Mouse (Mus musculus) G1E (cell line): ENCODE data around the gene Usp3. TPM values are rescaled to one million over a fixed set of nuclear protein-coding genes. Genes with fewer than 3 reads are reported as not detected.

ENCODE experiments used
- ATAC-seq: 2 replicates; pipeline ENCODE4 v1.8.0; 2016; ENCODE audit warnings: mild to moderate bottlenecking; ENCODE audit not compliant: insufficient number of reproducible peaks, poor library complexity, low FRiP score, severe bottlenecking; ENCODE audit errors: extremely low read depth
- DNase-seq: peaks from one replicate; pipeline ENCODE4 v3.0.0; 2012; ENCODE audit warnings: low spot score
- H3K27me3 ChIP-seq: 2 replicates; pipeline ENCODE4 v1.6.1; 2012; ENCODE audit warnings: mild to moderate bottlenecking, low read length, inconsistent platforms; ENCODE audit not compliant: insufficient read depth
- H3K36me3 ChIP-seq: replicated peaks from 2 replicates; pipeline ENCODE3; 2012; ENCODE audit warnings: mild to moderate bottlenecking, inconsistent platforms
- H3K4me1 ChIP-seq: 2 replicates; pipeline ENCODE4 v1.6.1; 2012; ENCODE audit warnings: low read depth, low read length, inconsistent platforms, mixed read lengths; ENCODE audit not compliant: insufficient read depth
- H3K4me3 ChIP-seq: 2 replicates; pipeline ENCODE4 v1.5.1; 2012; ENCODE audit warnings: low read depth, mild to moderate bottlenecking, inconsistent platforms, low read length, moderate library complexity, mixed read lengths
- H3K9me3 ChIP-seq: replicated peaks from 2 replicates; pipeline ENCODE4 v1.6.1; 2012; ENCODE audit warnings: inconsistent platforms
- CTCF ChIP-seq: IDR thresholded peaks from 2 replicates; pipeline ENCODE4 v1.5.1; 2012; ENCODE audit warnings: low read depth, low read length, inconsistent platforms, mixed read lengths
- GATA1 ChIP-seq: IDR thresholded peaks from 2 replicates; pipeline ENCODE4 v1.6.1; 2012; ENCODE audit warnings: borderline replicate concordance, low read length, inconsistent platforms, mixed read lengths
- GATA2 ChIP-seq: IDR thresholded peaks from 2 replicates; pipeline ENCODE4 v1.6.1; 2012; ENCODE audit warnings: low read depth, low read length, inconsistent platforms, borderline replicate concordance
- POLR2AphosphoS5 ChIP-seq: IDR thresholded peaks from 2 replicates; pipeline ENCODE4 v1.6.1; 2012; ENCODE audit warnings: low read depth, low read length, inconsistent platforms; ENCODE audit not compliant: insufficient replicate concordance
- TAL1 ChIP-seq: conservative IDR thresholded peaks from 2 replicates; pipeline ENCODE4 v1.6.1; 2012; ENCODE audit warnings: low read depth, low read length, inconsistent platforms, mixed read lengths
- polyA plus RNA-seq: library from polyadenylated mRNA; stranded (reverse); fragments of >175 nt; gene quantifications from 2 replicates; pipeline ENCODE4 v1.2.3, GENCODE M21; 2012
- total RNA-seq, 2 experiments: library from RNA; stranded (forward) in 1 of 2; stranded (reverse) in 1 of 2; fragments of 200-1000 nt in 1 of 2; fragments of >200 nt in 1 of 2; fragmentation: Nextera tagmentation in 1 of 2; gene quantifications; 2 replicates each; pipeline ENCODE4 v1.2.3; 2014 to 2017

Gene Usp3
- total and polyA plus RNA-seq, 3 experiments = 12.8 to 73.9 (median 35.5) TPM

DNA sequence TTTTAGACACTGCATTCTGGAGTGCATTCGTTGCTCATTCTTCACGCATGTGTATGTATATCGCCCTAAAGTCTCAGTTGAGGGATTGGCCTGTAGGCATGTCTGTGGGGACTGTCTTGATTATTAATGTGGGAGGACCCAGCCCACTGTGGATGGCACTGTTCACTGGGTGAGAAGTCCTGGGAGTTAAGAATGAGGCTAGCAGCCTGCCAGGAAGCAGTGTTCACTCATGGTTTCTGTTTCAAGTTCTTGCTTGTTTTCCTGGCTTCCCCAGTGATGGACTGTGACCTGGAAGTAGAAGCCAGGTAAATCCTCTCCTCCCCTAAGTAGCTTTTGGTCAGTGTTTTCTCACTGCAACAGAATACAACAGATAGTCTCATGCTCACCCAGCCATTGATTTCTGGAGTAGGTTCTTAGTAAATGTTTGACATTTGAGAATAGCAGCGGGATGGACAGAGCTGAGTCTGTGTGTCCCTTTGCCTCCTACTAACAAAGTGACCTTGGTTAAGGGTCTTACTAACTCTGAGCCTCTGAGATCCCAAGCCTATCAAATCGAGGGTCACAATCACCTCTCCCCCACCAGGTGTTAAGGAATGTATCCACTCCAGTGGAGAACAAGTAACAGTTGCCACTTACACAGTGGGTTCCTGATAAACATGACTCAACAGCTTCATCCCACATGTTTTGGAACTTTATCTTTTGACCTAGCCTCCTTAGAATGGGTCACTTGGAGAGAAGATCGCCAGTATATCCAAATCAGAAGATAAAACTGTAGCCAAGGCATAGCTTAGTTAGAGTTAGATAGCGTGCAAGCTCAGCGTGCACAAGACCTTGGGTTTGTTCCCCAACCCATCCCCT is 11.6 kb upstream of the Usp3 start:
- no peak for ATAC-seq

DNA sequence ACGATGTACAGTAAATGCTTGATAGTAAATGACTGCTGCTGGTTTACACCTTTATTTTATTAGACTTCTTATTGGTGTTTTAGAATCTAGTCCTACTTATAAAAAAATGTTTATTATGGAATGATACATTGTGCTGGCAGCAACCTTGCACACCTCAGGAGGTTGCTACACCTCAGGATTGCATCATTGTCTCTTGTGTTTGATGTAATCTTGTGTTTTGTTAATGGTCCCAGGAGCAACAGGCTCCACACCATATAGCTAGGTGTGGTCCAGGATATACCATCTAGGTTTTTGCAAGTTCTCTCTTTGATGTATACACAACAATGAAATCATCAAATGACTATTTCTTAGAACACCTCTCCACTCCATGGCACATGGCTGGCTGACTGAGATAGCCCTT is 11.0 kb upstream of the Usp3 start:
- no peaks in the 10 kb centered on the region for H3K9me3 ChIP-seq
- no peak for TF ChIP-seq GATA1
- TF ChIP-seq CTCF = no peak
- no peak for TF ChIP-seq GATA2
- DNase-seq (no peak), ATAC-seq (no peak)
- no peaks in the 10 kb centered on the region for H3K36me3 ChIP-seq
- peaks cover 27% of the 10 kb centered on the region for H3K27me3 ChIP-seq
- no peak overlapping the region for H3K4me3 ChIP-seq
- H3K4me1 ChIP-seq = peaks cover 24% of the 10 kb centered on the region

More for the DNA sequence above, 11.6 kb upstream of the Usp3 start:
- H3K4me3 ChIP-seq = no peak overlapping the region
- H3K9me3 ChIP-seq = no peaks in the 10 kb centered on the region
- no peak for DNase-seq
- H3K27me3 ChIP-seq = peaks cover 27% of the 10 kb centered on the region
- H3K36me3 ChIP-seq = no peaks in the 10 kb centered on the region
- H3K4me1 ChIP-seq = peaks cover 23% of the 10 kb centered on the region
- no peak for TF ChIP-seq CTCF
- no peak for TF ChIP-seq GATA2
- no peak for TF ChIP-seq TAL1
- TF ChIP-seq POLR2AphosphoS5 = no peak
- no peak for TF ChIP-seq GATA1

DNA sequence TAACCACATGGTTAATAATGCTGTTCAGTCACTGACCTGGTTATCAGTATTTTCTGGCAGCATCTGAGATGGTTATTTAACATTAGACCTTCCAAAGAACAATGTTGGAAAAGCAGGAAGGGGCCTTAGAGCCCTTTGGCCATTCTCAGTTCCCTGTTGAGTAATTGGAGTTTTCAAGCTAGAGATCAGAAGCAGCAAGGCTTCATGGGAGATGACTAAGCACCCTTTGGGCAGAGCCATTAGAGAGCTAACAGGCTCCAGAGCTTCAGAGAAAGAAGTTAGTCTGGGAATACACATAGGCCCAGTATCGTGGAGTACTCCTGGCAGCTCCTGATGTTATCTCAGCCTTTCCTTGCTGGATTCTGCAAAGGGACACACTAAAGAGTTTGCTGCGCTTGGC is 8.1 kb upstream of the Usp3 start:
- ATAC-seq (no peak), DNase-seq (no peak)
- Histone ChIP-seq H3K27me3 (peaks cover 17% of the 10 kb centered on the region), H3K4me3 (no peak overlapping the region), H3K4me1 (peaks cover 27% of the 10 kb centered on the region), H3K36me3 (no peaks in the 10 kb centered on the region), H3K9me3 (no peaks in the 10 kb centered on the region)
- TF ChIP-seq TAL1 (no peak), CTCF (no peak), GATA2 (no peak), POLR2AphosphoS5 (no peak), GATA1 (no peak)

DNA sequence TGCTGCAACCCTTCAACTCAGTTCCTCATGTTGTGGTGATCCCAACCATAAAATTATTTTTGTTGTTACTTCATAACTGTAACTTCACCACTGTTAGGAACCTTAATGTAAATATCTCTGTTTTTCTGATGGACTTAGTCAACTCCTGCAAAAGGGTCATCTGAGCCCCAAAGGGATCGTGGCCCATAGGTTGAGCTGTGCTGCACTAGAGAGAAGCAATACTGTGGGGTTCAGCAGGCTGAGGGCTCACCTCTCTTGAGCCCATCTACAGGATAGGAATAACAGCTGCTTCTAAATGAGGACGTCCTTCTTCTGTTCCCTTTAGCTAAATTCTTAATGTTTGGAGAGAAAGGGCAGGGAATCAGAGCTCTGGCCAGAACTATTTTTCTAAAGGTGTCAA is 7.6 kb upstream of the Usp3 start:
- Histone ChIP-seq H3K36me3 (no peaks in the 10 kb centered on the region), H3K27me3 (peaks cover 15% of the 10 kb centered on the region), H3K4me3 (no peak overlapping the region), H3K9me3 (no peaks in the 10 kb centered on the region), H3K4me1 (peaks cover 27% of the 10 kb centered on the region)
- ATAC-seq = no peak
- TF ChIP-seq GATA2 (no peak), GATA1 (no peak), CTCF (no peak), TAL1 (no peak), POLR2AphosphoS5 (no peak)
- no peak for DNase-seq

DNA sequence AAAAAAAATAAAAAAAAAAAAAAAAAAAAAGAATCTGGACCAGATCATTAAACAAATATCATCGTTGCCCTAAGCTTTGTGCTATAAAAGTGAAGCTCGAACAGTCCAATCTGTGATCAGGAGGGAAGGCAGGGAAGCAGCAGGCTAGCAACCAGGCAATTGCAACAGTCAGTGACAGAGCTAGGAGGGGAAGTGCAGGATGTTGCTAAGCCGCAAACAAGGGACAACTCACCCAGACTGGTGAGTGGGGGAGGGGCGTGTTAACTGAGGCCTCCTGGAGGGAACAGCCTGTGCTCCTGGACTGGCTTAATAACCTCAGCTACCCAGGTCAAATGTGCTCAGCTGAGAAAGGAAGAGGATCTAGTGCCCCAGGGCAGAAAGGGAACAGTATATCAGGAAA is 6.6 kb upstream of the Usp3 start:
- no peak for TF ChIP-seq GATA1
- no peak for TF ChIP-seq POLR2AphosphoS5
- no peak for TF ChIP-seq CTCF
- no peak for TF ChIP-seq GATA2
- no peak for TF ChIP-seq TAL1
- Histone ChIP-seq H3K4me3 (no peak overlapping the region; the same call in 1 of the 2 replicates), H3K9me3 (no peaks in the 10 kb centered on the region), H3K27me3 (peaks cover 11% of the 10 kb centered on the region), H3K36me3 (no peaks in the 10 kb centered on the region), H3K4me1 (peaks cover 29% of the 10 kb centered on the region)
- DNase-seq (peak; percentile 73), ATAC-seq (peak; percentile 60)

DNA sequence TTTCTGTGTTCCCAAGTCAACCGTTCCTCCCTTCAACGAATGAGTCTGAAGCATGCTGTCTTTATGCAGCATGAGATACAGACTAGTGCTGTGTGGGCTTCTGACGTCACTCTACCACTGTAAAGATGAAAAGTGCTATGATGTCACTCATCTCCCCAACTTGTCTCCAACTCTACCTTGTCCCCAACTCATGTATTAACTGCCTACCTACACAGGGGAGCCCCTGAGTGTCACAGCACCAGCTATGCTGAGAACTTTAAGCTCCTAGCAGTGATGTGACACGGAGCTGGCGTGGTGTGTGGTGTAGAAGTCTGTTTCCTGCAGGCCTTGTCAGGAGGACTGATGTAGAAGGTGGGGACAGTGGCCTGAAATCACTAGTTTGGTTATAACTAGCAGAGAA is 5.7 kb upstream of the Usp3 start:
- H3K36me3 ChIP-seq = no peaks in the 10 kb centered on the region

More for the DNA sequence above, 5.7 kb upstream of the Usp3 start:
- peaks cover 5% of the 10 kb centered on the region; the same call in 1 of the 2 replicates for H3K27me3 ChIP-seq
- DNase-seq (no peak), ATAC-seq (no peak)
- no peaks in the 10 kb centered on the region for H3K9me3 ChIP-seq
- TF ChIP-seq GATA2 = no peak
- no peak for TF ChIP-seq GATA1
- TF ChIP-seq TAL1 = no peak
- TF ChIP-seq CTCF = no peak
- no peak for TF ChIP-seq POLR2AphosphoS5
- peaks cover 36% of the 10 kb centered on the region for H3K4me1 ChIP-seq
- H3K4me3 ChIP-seq = no peak overlapping the region
